Mouse (Mus musculus) intestine, postnatal 0 days (tissue): ENCODE measurements around the gene Gm17535. TPM values are rescaled to one million over a fixed set of nuclear protein-coding genes. Genes with fewer than 3 reads are reported as not detected.
"Not testable (repeated sequence)": the region's sequence is repeated elsewhere in the genome, so short reads cannot be mapped to it uniquely, and the experiment has no call there.

ENCODE experiments used
- ATAC-seq: fragments of 200-750 bp; cut with Nextera tagmentation; 2 replicates; pipeline ENCODE4 v1.8.0; 2017; ENCODE audit warnings: mild to moderate bottlenecking, moderate TSS enrichment, moderate library complexity
- H3K27ac ChIP-seq: fragments of 300-500 bp; sonication (generic); 2 replicates; pipeline ENCODE4 v1.5.1; 2014; ENCODE audit warnings: mild to moderate bottlenecking, low read depth, low read length, moderate library complexity
- H3K27me3 ChIP-seq: fragments of 300-500 bp; sonication (generic); replicated peaks from 2 replicates; pipeline ENCODE4 v1.6.1; 2014; ENCODE audit warnings: low read length, mixed read lengths; ENCODE audit not compliant: control insufficient read depth, insufficient read depth
- H3K36me3 ChIP-seq: fragments of 300-500 bp; sonication (generic); 2 replicates; pipeline ENCODE4 v1.6.1; 2014; ENCODE audit warnings: mild to moderate bottlenecking, moderate library complexity; ENCODE audit not compliant: control insufficient read depth, insufficient read depth
- H3K4me1 ChIP-seq: fragments of 300-500 bp; sonication (generic); replicated peaks from 2 replicates; pipeline ENCODE4 v1.6.1; 2014; ENCODE audit warnings: antibody characterized with exemption, low read length, mixed read lengths; ENCODE audit not compliant: control insufficient read depth, insufficient read depth
- H3K4me2 ChIP-seq: fragments of 300-500 bp; sonication (generic); replicated peaks from 2 replicates; pipeline ENCODE4 v1.6.1; 2014; ENCODE audit warnings: low read depth, mild to moderate bottlenecking, moderate library complexity
- H3K4me3 ChIP-seq: fragments of 300-500 bp; sonication (generic); 2 replicates; pipeline ENCODE4 v1.5.1; 2014; ENCODE audit warnings: low read depth, low read length
- H3K9ac ChIP-seq: fragments of 300-500 bp; sonication (generic); 2 replicates; pipeline ENCODE4 v1.6.1; 2014; ENCODE audit warnings: mild to moderate bottlenecking, low read depth, low read length
- H3K9me3 ChIP-seq: fragments of 300-500 bp; sonication (generic); 2 replicates; pipeline ENCODE4 v1.6.1; 2016; ENCODE audit warnings: mixed run types; ENCODE audit not compliant: control insufficient read depth
- CTCF ChIP-seq: sonication (generic); IDR thresholded peaks from 2 replicates; pipeline ENCODE4 v1.5.1; 2016; ENCODE audit warnings: low read depth, mild to moderate bottlenecking, control low read depth, antibody characterized with exemption, moderate library complexity
- WGBS: fragments of 180-500 bp; shearing (Covaris S2); extraction: QIAGEN DNeasy Blood & Tissue Kit; methylation state at CpG from one replicate; pipeline ENCODE4 v1.1.7; 2014; 5-methylcytosine and 5-hydroxymethylcytosine counted together
- polyA plus RNA-seq: library from polyadenylated mRNA; unstranded; fragments of >200 nt; fragmentation: Nextera tagmentation; extraction: Ambion mirVana; gene quantifications from 2 replicates; pipeline ENCODE4 v1.2.1, GENCODE M21; 2015

Gm17535 gene
- polyA plus RNA-seq, result not detected in 2 replicates

- WGBS, result no CpG with 5 or more reads among the region's 8 CpGs
Observed at GRCm38 (mm10) chr9:3034299-3034698, at the start of gene Gm17535. Gene Gm17535 (plus strand): TSS chr9:3034599.

DNA sequence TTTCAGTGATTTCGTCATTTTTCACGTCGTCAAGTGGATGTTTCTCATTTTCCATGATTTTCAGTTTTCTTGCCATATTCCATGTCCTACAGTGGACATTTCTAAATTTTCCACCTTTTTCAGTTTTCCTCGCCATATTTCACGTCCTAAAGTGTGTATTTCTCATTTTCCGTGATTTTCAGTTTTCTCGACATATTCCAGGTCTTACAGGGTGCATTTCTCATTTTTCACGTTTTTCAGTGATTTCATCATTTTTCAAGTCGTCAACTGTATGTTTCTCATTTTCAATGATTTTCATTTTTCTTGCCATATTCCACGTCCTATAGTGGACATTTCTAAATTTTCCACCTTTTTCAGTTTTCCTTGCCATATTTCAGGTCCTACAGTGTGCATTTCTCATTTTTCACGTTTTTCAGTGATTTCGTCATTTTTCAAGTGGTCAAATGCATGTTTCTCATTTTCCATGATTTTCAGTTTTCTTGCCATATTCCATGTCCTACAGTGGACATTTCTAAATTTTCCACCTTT is 33.9 kb upstream of the Gm17535 start, which contains the start of gene Gm10722:
Gene Gm10722, plus strand, starts transcription at position 478 of the 528 bp plus-strand sequence.
- not testable (repeated sequence) for H3K9me3 ChIP-seq, H3K36me3 ChIP-seq, H3K4me1 ChIP-seq, H3K27me3 ChIP-seq, H3K27ac ChIP-seq, ATAC-seq, H3K4me2 ChIP-seq, H3K4me3 ChIP-seq, H3K9ac ChIP-seq
- 72% methylated on average over 12 of the region's 12 CpGs for WGBS

More at GRCm38 (mm10) chr9:3034299-3034698, at the start of gene Gm17535:
- H3K4me3 ChIP-seq, H3K36me3 ChIP-seq, H3K4me2 ChIP-seq, H3K9ac ChIP-seq, H3K9me3 ChIP-seq, ATAC-seq, H3K27me3 ChIP-seq, H3K4me1 ChIP-seq, H3K27ac ChIP-seq: not testable (repeated sequence)

DNA sequence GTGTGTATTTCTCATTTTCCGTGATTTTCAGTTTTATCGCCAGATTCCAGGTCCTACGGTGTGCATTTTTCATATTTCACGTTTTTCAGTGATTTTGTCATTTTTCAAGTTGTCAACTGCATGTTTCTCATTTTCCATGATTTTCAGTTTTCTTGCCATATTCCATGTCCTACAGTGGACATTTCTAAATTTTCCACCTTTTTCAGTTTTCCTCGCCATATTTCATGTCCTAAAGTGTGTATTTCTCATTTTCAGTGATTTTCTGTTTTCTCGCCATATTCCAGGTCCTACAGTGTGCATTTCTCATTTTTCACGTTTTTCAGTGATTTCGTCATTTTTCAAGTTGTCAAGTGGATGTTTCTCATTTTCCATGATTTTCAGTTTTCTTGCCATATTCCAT is 33.4 kb upstream of the Gm17535 start:
- H3K27me3 ChIP-seq, H3K27ac ChIP-seq, H3K9me3 ChIP-seq, H3K4me2 ChIP-seq, H3K9ac ChIP-seq, H3K4me1 ChIP-seq, ATAC-seq, H3K36me3 ChIP-seq, H3K4me3 ChIP-seq: not testable (repeated sequence)
- 68% methylated on average over 8 of the region's 8 CpGs for WGBS

GRCm38 (mm10) chr9:3001948-3002659 is 32.3 kb upstream of the Gm17535 start:
- ATAC-seq, result peak; percentile 81
- H3K4me2 ChIP-seq, H3K4me3 ChIP-seq, H3K9me3 ChIP-seq, H3K27ac ChIP-seq, H3K27me3 ChIP-seq, H3K9ac ChIP-seq, H3K4me1 ChIP-seq, H3K36me3 ChIP-seq: not testable (repeated sequence)
- 0 out of 2 replicates have a peak, but pooled peaks have one; percentile 4 for TF ChIP-seq CTCF
- WGBS, result 58% methylated on average over 8 of the region's 11 CpGs

DNA sequence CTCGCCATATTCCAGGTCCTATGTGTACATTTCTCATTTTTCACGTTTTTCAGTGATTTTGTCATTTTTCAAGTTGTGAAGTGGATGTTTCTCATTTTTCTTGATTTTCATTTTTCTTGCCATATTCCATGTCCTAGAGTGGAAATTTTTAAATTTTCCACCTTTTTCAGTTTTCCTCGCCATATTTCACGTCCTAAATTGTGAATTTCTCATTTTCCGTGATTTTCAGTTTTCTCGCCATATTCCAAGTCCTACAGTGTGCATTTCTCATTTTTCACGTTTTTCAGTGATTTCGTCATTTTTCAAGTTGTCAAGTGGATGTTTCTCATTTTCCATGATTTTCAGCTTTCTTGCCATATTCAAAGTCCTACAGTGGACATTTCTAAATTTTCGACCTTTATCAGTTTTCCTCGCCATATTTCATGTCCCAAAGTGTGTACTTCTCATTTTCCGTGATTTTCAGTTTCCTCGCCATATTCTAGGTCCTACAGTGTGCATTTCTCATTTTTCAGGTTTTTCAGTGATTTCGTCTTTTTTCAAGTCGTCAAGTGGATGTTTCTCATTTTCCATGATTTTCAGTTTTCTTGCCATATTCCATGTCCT is 31.5 kb upstream of the Gm17535 start, which contains the start of gene Gm11168:
Gene Gm11168, plus strand, starts transcription at position 553 of the 603 bp plus-strand sequence.
- H3K27ac ChIP-seq, H3K4me1 ChIP-seq, H3K4me3 ChIP-seq, H3K9ac ChIP-seq, H3K36me3 ChIP-seq, H3K27me3 ChIP-seq, H3K4me2 ChIP-seq, ATAC-seq, H3K9me3 ChIP-seq: not testable (repeated sequence)
- WGBS, result 73% methylated on average over 6 of the region's 14 CpGs

DNA sequence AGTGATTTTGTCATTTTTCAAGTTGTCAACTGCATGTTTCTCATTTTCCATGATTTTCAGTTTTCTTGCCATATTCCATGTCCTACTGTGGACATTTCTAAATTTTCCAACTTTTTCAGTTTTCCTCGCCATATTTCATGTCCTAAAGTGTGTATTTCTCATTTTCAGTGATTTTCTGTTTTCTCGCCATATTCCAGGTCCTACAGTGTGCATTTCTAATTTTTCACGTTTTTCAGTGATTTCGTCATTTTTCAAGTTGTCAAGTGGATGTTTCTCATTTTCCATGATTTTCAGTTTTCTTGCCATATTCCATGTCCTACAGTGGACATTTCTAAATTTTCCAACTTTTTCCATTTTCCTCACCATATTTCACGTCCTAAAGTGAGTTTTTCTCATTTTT is 28.2 kb upstream of the Gm17535 start:
- not testable (repeated sequence) for H3K4me2 ChIP-seq, H3K27me3 ChIP-seq, H3K36me3 ChIP-seq, H3K9me3 ChIP-seq, H3K4me3 ChIP-seq, H3K4me1 ChIP-seq, H3K9ac ChIP-seq, ATAC-seq, H3K27ac ChIP-seq
- 81% methylated on average over 1 of the region's 5 CpGs for WGBS

GRCm38 (mm10) chr9:3006636-3007035 is 27.8 kb upstream of the Gm17535 start:
- H3K9ac ChIP-seq, H3K36me3 ChIP-seq, H3K27ac ChIP-seq, H3K4me3 ChIP-seq, H3K9me3 ChIP-seq, H3K4me2 ChIP-seq, H3K27me3 ChIP-seq, H3K4me1 ChIP-seq: not testable (repeated sequence)
- 74% methylated on average over 8 of the region's 8 CpGs for WGBS
- ATAC-seq, result peak; percentile 71

DNA sequence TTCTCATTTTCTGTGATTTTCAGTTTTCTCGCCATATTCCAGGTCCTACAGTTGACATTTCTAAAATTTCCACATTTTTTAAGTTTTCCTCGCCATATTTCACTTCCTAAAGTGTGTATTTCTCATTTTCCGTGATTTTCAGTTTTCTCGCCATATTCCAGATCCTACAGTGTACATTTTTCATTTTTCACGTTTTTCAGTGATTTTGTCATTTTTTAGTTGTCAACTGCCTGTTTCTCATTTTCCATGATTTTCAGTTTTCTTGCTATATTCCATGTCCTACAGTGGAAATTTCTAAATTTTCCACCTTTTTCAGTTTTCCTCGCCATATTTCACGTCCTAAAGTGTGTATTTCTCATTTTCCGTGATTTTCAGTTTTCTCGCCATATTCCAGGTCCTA is 27.1 kb upstream of the Gm17535 start:
- not testable (repeated sequence) for H3K4me1 ChIP-seq, H3K27ac ChIP-seq, H3K27me3 ChIP-seq, H3K9me3 ChIP-seq, ATAC-seq, H3K36me3 ChIP-seq, H3K9ac ChIP-seq, H3K4me3 ChIP-seq, H3K4me2 ChIP-seq
- WGBS, result 75% methylated on average over 7 of the region's 9 CpGs

DNA sequence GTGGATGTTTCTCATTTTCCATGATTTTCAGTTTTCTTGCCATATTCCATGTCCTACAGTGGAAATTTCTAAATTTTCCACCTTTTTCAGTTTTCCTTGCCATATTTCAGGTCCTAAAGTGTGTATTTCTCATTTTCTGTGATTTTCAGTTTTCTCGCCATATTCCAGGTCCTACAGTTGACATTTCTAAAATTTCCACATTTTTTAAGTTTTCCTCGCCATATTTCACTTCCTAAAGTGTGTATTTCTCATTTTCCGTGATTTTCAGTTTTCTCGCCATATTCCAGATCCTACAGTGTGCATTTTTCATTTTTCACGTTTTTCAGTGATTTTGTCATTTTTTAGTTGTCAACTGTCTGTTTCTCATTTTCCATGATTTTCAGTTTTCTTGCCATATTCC is 25.1 kb upstream of the Gm17535 start:
- not testable (repeated sequence) for H3K9me3 ChIP-seq, H3K4me3 ChIP-seq, H3K9ac ChIP-seq, H3K4me1 ChIP-seq, H3K27me3 ChIP-seq, H3K4me2 ChIP-seq, H3K27ac ChIP-seq, H3K36me3 ChIP-seq
- WGBS, result no CpG with 5 or more reads among the region's 5 CpGs
- ATAC-seq, result peak; percentile 32; the same call in 1 of the 2 replicates
